Mouse (Mus musculus) gastrocnemius, adult 2 months (tissue): ENCODE results near the gene Gpr153. TPM values are rescaled to one million over a fixed set of nuclear protein-coding genes. Genes with fewer than 3 reads are reported as not detected.

ENCODE experiments used
- DNase-seq: peaks from one replicate; pipeline ENCODE4 v3.0.0; 2022
- H3K27ac ChIP-seq: fragments of 200-600 bp; 2 replicates; pipeline ENCODE4 v1.8.1; 2022; ENCODE audit warnings: mild to moderate bottlenecking
- H3K4me3 ChIP-seq: fragments of 200-600 bp; 2 replicates; pipeline ENCODE4 v1.8.1; 2022; ENCODE audit warnings: mild to moderate bottlenecking, moderate library complexity
- CTCF ChIP-seq: fragments of 200-600 bp; IDR thresholded peaks from 2 replicates; pipeline ENCODE4 v1.8.1; 2022; ENCODE audit warnings: antibody characterized with exemption, mild to moderate bottlenecking, moderate library complexity
- intact Hi-C: fragments of 180-260 bp; cut with DNase I; formaldehyde crosslinking; loops from one replicate; pipeline ENCODE4 v1.15.1; 2025
- total RNA-seq, 2 experiments: library from RNA; stranded (reverse); gene quantifications; 2 replicates each; pipeline ENCODE4 v1.2.3; 2021

Gene Gpr153
- total RNA-seq, 2 experiments from 2014 or later, result 3.4 to 7.3 TPM

DNA sequence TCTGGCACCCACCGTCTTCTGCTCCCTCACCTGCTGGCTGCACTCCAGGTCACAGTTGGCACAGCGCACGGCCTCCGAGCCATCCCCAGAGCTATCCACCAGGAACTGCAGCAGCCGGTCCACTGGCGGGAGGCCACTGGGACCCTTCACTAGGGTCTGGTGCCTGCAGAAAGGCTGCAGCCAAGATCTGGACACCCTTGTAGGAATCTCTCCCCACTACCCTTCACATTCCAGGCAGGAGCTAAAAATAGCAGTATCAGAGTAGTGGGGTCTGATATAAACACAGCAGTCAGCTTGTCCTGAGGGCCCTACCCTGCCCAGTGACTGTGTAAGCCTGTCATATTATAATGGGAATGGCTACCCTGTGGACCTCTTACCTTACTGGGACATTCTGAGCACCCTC, 43.6 kb downstream of the Gpr153 start:
- Histone ChIP-seq H3K4me3 (no peak overlapping the region), H3K27ac (no peak overlapping the region)
- intact Hi-C loops, result no loop called here
- DNase-seq, result no peak
- no peak for TF ChIP-seq CTCF

DNA sequence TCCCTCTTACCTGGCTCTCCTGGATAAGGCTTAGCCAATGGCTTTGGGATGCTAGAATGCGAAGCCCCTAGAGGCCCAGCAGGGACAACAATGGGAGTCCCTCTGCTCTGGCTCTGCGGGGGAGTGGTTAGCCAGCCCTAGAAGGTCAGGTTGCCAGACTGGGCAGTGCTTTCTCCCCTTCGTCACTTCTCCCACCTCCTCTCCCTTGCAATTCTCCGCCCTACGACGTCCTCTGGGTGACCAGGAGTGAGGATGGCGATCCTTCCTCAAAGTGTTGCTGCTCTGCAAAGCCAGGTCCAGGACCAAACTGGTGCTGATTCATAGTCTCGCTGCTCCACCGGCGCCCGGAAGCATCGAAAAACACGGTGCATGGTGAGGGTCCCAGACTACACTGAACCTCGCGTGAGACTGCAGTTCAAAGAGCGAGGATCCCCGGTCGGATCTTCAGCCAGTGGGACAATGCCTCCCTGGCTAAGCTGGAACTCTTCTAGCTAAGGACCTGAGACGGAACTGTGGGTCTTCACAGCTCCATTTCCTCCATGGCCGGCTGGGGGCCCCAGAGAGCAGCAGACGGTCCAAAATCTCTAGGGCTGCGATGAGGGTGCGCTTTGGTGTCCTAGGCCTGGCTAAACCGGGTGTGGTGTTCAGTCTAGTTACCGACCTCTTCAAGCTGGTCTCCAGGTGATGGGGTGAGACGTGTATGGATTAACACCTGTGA, 44.6 kb downstream of the Gpr153 start, which contains the start of gene Rnf207:
Gene Rnf207 (minus strand): TSS at position 477 of the 718 bp plus-strand sequence.
- intact Hi-C loops, result no loop called here
- peak within 1 kb of the TSS; percentile 69 for H3K4me3 ChIP-seq
- DNase-seq, result peak; percentile 70
- peak; percentile 71 for TF ChIP-seq CTCF
- H3K27ac ChIP-seq, result peak within 1 kb of the TSS; percentile 59

DNA sequence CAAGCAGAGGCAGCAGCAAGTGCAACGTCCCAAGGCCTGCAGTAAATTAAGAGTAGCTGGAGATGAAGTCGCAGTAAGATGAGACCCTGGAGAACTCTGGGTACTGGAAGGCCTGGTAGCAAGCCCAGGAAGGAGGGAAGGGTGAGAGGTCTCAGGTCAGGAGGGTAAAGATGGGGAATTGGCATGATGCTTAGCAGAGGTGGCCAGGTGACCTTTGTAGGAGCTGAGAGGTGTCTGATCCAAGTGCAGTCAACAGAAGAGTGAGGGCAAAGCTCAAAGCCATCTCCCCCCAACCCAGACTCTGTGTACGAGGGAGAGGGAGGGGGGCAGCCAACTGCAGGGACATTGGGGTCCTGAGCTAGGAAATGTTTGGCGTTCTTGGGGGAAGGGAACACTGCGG, 47.4 kb downstream of the Gpr153 start:
- no peak overlapping the region for H3K4me3 ChIP-seq
- intact Hi-C loops, result no loop called here
- TF ChIP-seq CTCF, result no peak
- H3K27ac ChIP-seq, result no peak overlapping the region
- no peak for DNase-seq

DNA sequence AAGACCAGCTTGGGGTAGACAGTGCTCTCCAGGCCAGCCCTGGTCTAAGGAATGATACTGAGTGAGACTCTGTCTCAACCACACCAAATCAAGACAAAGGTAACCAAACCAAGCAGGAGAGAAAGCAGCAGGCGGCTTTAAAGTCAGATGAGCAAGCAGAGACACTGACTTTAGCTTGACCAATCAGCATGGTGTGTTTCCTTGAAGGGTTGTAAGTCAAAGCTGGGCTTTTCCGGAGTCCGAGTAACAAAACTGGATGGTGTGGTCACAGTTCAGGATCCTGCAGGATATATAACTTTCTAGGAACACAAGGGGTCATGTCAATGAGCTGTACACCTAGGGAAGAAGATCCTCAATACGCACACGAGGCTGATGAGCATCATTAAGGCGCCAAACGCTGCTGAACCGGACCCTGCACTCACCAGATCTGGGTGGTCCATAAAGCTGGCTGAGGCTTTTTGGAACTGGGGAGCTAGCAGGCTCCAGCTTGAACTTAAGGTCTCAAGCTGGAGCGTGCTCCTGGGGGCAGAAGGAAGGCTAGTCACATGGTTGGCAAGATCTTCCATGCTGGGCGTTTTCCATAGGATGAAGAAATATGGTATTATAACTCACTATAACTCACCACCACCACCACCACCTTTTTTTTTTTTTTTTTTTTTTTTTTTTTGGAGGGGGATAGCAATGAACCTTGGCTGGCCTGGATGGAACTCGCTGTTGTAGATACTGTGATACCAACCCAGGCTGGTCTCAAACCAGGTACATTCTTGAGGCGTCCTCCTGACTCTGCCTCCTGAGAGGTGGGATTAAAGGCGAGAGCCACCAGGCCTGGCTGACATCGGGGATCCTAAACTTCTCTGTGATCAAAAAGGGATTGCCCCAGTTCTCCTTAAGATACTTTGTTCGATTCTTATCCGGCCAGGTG, 50.9 kb downstream of the Gpr153 start:
- H3K27ac ChIP-seq, result peak overlapping the region; percentile 93
- TF ChIP-seq CTCF, result no peak
- peak; percentile 37 for DNase-seq
- peak overlapping the region; percentile 99 for H3K4me3 ChIP-seq
- intact Hi-C loops, result loop anchor here (5.0 kb wide), 2 partner anchors 152 to 167 kb away; partner anchors contain the start of genes Kcnab2 and Nphp4

DNA sequence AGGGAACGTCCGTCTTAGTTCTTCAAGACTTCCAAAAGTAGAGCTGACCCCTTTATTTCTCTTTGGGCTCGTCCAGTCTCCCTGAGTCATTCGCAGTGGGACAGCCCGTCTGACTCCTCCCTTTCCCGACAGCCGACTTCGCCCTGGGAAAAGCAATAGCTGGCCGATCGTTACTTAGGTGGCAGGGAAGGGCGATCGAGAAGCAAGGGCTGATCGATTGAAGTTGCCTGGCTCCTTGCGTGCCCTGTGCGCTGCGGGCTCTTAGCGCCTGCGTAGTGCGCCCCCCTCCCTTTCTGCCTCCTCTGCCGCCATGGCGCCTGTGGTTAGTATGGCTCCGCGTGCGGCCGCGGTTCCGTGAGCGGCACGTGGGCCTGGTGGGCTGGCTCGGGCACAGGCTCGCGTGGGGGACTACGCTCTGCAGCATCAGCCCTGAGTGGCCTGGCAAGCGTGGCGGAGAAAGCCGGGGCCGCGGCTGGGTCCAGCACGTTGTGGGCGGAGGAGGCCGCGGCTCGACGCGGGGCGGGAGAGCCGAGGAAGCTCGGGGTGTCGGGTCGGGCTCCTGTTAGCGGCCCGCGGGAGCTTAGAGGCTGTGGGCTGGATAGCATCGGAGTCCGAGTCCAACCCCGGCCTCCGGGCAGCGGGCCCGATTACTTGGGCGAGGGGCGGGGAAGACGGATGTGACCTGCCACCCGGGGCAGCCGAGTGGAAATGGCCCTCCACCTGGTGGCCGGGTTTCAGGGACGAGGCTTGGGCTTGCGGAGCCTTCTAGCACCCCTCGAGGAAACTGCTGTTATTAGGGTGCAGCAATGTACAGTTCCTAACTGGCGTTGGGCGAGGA, 51.8 kb downstream of the Gpr153 start, which contains the start of gene Rpl22:
Gene Rpl22 (plus strand): TSS at position 169 of the 838 bp plus-strand sequence.
- Histone ChIP-seq H3K4me3 (peak within 1 kb of the TSS; percentile 99), H3K27ac (peak within 1 kb of the TSS; percentile 93)
- intact Hi-C loops, result loop anchor here (5.0 kb wide), 2 partner anchors 152 to 167 kb away; partner anchors contain the start of genes Kcnab2 and Nphp4
- peak; percentile 94 for DNase-seq
- TF ChIP-seq CTCF, result peak; percentile 22; the same call in 1 of the 2 replicates

DNA sequence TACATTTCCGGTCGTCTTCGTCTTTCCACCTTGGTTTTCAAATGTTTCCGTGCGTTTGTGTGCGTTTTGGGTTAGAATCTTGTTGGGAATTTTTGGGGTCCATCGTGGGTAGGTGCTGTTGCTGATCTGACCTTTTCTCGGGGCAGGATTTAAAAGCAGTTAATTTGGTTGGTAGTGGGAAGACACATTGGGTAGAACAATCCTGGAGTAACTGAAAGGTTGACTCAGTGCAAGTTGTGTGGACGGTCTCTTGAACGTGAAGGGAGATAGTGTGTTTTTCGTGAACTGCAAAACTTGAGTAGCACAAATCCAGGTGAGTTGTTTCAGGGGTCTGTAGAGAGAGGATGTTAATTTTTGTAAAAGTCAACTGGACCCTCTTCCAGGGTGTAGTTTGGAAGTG, 52.5 kb downstream of the Gpr153 start:
- no peak for DNase-seq
- no peak for TF ChIP-seq CTCF
- intact Hi-C loops, result loop anchor here (5.0 kb wide), 2 partner anchors 151 to 166 kb away; partner anchors contain the start of genes Kcnab2 and Nphp4
- Histone ChIP-seq H3K4me3 (peak overlapping the region; percentile 99), H3K27ac (peak overlapping the region; percentile 93; the same call in 1 of the 2 replicates)

DNA sequence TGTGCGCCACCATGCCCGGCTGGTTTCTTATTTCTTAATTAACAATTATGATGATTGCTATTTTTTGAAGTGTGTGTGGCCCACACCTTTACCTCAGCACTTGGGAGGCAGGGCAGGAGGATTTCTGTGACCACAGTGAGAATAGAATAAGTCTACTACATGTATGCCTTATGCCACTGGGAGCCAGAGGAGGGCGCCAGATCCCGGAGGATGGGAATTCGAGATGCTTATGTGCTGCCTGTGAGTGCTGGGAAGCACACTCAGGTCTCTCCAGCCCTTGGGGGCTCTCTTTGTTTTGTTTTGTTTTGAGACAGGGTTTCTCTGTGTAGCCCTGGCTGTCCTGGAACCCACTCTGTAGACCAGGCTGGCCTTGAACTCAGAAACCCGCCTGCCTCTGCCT, 54.7 kb downstream of the Gpr153 start:
- Histone ChIP-seq H3K27ac (no peak overlapping the region), H3K4me3 (no peak overlapping the region)
- peak; percentile 62 for DNase-seq
- TF ChIP-seq CTCF, result peak; percentile 49
- intact Hi-C loops, result loop anchor here (5.0 kb wide), 2 partner anchors 149 to 164 kb away; partner anchors contain the start of genes Kcnab2 and Nphp4

DNA sequence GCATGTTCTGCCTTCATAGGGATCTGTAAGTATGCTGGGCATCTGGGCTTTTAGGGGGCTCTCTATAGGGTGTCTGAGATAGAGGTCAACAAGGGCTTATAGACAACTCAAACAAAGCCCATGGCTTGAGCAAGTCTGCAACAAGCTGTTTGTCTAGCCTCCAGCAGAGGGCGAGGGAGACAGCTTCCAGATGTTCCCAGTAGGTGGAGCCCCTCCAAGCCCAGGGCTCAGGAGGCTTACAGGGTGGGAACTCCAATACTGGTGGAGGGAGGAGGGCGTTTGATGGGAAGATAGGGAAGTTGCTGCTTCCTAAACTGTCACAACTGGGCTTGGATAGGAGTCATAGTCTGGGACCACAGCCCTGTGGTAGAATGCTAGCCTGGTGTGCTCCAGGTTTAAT, 58.9 kb downstream of the Gpr153 start:
- Histone ChIP-seq H3K27ac (no peak overlapping the region), H3K4me3 (no peak overlapping the region)
- intact Hi-C loops, result loop anchor here (2.0 kb wide), 1 partner anchor 102 kb away; no protein-coding TSS in a partner anchor
- peak; percentile 98 for TF ChIP-seq CTCF
- peak; percentile 73 for DNase-seq

DNA sequence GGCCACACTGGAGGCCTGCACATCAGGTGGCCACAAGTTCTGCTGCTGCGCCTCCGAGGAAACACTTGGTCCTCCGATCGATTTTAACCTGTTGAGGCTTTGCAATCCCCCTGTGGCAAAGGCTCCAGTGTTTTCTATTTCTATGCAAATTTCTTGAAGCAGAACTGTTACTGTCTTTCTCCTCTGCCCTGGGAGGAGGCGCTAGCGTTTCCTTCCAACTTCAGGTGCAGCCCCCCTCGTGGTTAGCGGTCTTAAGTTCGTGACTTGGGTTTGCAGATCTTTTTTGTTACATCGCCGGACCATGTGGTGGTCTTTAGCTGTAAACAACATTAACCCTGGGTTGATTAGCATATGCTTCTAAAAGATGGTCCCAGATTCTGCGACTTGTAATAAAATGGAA, 59.6 kb downstream of the Gpr153 start:
- Histone ChIP-seq H3K4me3 (no peak overlapping the region), H3K27ac (no peak overlapping the region)
- TF ChIP-seq CTCF, result no peak
- no peak for DNase-seq
- intact Hi-C loops, result loop anchor here (2.0 kb wide), 1 partner anchor 101 kb away; no protein-coding TSS in a partner anchor

Other genes starting within 250 kb of the Gpr153 start
- 1 to 10 TPM; 2.4 to 3.3 TPM for gene Zbtb48, start 246.6 kb upstream of the Gpr153 start, total RNA-seq
- under 1 TPM; 0.53 to 0.59 TPM for gene Tas1r1, start 235.7 kb upstream of the Gpr153 start, total RNA-seq
- 10 to 100 TPM; 10.6 to 11.7 TPM for gene Nol9, start 234.9 kb upstream of the Gpr153 start, total RNA-seq
- gene Plekhg5, start 201.7 kb upstream of the Gpr153 start, total RNA-seq, result 1 to 10 TPM; 4.9 to 6.6 TPM
- 1 to 10 TPM in 1 of 2 experiments, under 1 TPM in 1; 0.38 to 2.0 TPM for gene Tnfrsf25, start 158.3 kb upstream of the Gpr153 start, total RNA-seq
- gene Espn, start 121.9 kb upstream of the Gpr153 start, total RNA-seq, result under 1 TPM; 0.13 to 0.45 TPM
- not detected for gene Hes2, start 115.4 kb upstream of the Gpr153 start, total RNA-seq
- gene Acot7, start 96.1 kb upstream of the Gpr153 start, total RNA-seq, result 10 to 100 TPM; 12.7 to 22.8 TPM
- gene Hes3, start 17.4 kb downstream of the Gpr153 start, total RNA-seq, result not detected
- gene Icmt, start 23.0 kb downstream of the Gpr153 start, total RNA-seq, result 10 to 100 TPM; 18.1 to 19.3 TPM
- not detected for gene Rnf207, start 44.8 kb downstream of the Gpr153 start, total RNA-seq
- 100 to 1,000 TPM; 235 to 261 TPM for gene Rpl22, start 51.5 kb downstream of the Gpr153 start, total RNA-seq
- under 1 TPM; 0.08 to 0.20 TPM for gene Chd5, start 64.4 kb downstream of the Gpr153 start, total RNA-seq
- under 1 TPM; 0.48 to 0.53 TPM for gene Nphp4, start 202.5 kb downstream of the Gpr153 start, total RNA-seq
- 1 to 10 TPM in 1 of 2 experiments, under 1 TPM in 1; 0.51 to 1.6 TPM for gene Kcnab2, start 203.6 kb downstream of the Gpr153 start, total RNA-seq